11 mouse cellular contexts compared by ENCODE assay signal in genomic region chr3:148595561-148595960, GRCm38 (mm10).
"Had no signal": no experiment of that assay in that cellular context is flagged by ENCODE, and none has a peak within 500 bp of the region (broad histone marks: within the 10 kb centered on the region; RNA-seq: fewer than 3 reads in every experiment).

No protein-coding gene starts in this region.

- H3K4me2 ChIP-seq: kidney, embryonic 15.5 days; liver, embryonic 13.5 days; midbrain, embryonic 13.5 days; neural tube, embryonic 15.5 days had no signal

- H3K4me3 ChIP-seq: kidney, embryonic 15.5 days; left cerebral cortex, adult 2 months; limb, embryonic 10.5 days; liver, embryonic 13.5 days; midbrain, embryonic 13.5 days; neural tube, embryonic 15.5 days had no signal

- H3K27me3 ChIP-seq: kidney, embryonic 15.5 days; liver, embryonic 13.5 days; midbrain, embryonic 13.5 days; neural tube, embryonic 15.5 days had no signal

- DNase-seq: kidney, adult 2 months; kidney, postnatal 14 days; liver, embryonic 13.5 days; liver, postnatal 0 days; lung, postnatal 36 days; right cerebral cortex, adult 18-20 months had no signal

- H3K36me3 ChIP-seq: kidney, embryonic 15.5 days; limb, embryonic 10.5 days; liver, embryonic 13.5 days; midbrain, embryonic 13.5 days; neural tube, embryonic 15.5 days had no signal
